Mouse (Mus musculus): ENCODE data around the gene Pold1.

Gene Pold1

GRCm38 (mm10) chr7:44548497-44549087 lies at the start of gene Pold1:
TSS of gene Pold1 (minus strand) at chr7:44548849.
- Histone ChIP-seq H3K36me3 (ENCODE audit: control insufficient read depth, insufficient read depth, low read length, poor library complexity, severe bottlenecking) (peaks cover 18% of the 10 kb centered on the region), H3K27me3 (ENCODE audit: control insufficient read depth, insufficient read depth, low read length, poor library complexity, severe bottlenecking) (no peaks in the 10 kb centered on the region)
- peak; percentile 100 for DNase-seq (ENCODE audit: low read depth, low spot score)

DNA sequence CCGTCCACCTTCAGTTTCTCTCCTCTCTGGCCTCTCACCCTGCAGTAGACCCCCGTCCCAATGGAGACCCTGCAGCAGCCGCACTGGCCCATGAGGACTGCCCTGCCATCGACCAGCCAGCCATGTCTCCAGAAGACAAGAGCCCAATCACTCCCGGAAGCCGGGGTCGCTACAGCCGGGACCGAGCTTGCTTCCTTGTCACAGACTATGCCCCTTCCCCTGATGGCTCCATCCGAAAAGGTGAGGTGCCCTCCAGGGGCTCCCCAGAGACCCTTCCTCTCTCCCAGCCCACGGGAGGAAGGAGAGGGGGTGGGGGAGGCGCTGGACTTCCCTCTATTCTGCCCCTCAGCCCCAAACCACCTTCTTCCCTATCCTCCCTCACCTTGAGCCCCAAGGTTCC lies 49.7 kb upstream of the Pold1 start:
- no peak for DNase-seq (ENCODE audit: low read depth, low spot score)
- Histone ChIP-seq H3K36me3 (ENCODE audit: control insufficient read depth, insufficient read depth, low read length, poor library complexity, severe bottlenecking) (no peaks in the 10 kb centered on the region; the same call in 1 of the 2 replicates), H3K27me3 (ENCODE audit: control insufficient read depth, insufficient read depth, low read length, poor library complexity, severe bottlenecking) (peaks cover 4% of the 10 kb centered on the region)

GRCm38 (mm10) chr7:44597666-44598065 lies 49.0 kb upstream of the Pold1 start:
- DNase-seq (ENCODE audit: low read depth, low spot score) = no peak
- Histone ChIP-seq H3K27me3 (ENCODE audit: control insufficient read depth, insufficient read depth, low read length, poor library complexity, severe bottlenecking) (peaks cover 2% of the 10 kb centered on the region), H3K36me3 (ENCODE audit: control insufficient read depth, insufficient read depth, low read length, poor library complexity, severe bottlenecking) (no peaks in the 10 kb centered on the region; the same call in 1 of the 2 replicates)

DNA sequence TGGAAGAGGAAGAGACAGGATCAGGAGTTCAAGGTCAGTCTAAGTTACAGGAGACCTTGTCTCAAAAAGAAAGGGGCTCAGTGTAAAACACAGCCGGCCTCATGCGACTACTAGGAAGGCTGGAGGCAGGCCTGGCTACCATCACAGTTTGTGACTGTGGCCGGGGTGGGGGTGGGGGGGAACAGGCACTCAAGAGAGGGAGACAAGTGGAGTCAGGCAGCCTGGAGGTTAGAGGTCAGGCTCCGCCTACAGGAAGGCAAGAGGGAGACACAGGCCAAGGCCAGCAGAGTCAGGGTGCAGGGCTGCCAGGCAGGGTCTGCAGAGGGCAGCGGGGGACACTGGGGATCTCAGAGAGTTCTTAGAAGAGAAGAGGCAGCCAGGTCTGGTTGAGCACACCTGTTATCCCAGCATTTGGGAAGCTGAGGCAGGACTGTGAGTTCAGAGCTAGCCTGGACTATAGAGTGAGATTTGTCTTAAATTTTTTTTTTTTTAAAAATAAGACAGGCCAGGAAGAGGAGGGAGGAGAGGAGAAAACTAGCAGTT lies 48.4 kb upstream of the Pold1 start:
- Histone ChIP-seq H3K27me3 (ENCODE audit: control insufficient read depth, insufficient read depth, low read length, poor library complexity, severe bottlenecking) (no peaks in the 10 kb centered on the region; the same call in 1 of the 2 replicates), H3K36me3 (ENCODE audit: control insufficient read depth, insufficient read depth, low read length, poor library complexity, severe bottlenecking) (no peaks in the 10 kb centered on the region; the same call in 1 of the 2 replicates)
- no peak for DNase-seq (ENCODE audit: low read depth, low spot score)

DNA sequence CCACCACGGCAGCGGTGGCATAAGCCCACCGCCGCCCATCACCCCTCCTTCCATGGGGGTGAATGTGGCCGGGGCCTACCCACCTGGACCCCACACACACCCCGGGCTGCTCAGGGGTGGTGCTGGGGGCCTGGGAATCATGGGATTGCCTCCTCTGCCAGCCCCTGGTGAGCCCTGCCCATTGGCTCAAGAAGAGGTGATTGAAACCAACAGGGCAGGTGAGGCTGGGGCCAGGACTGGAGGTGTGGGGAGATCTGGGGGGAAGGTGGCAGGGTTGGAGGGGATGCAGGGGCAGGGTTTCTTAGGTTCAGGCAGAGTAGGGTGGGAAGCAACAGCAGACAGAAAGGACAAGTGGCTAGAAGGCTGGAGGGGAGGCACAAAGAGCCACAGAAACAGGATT lies 47.4 kb upstream of the Pold1 start:
- no peak for DNase-seq (ENCODE audit: low read depth, low spot score)
- H3K27me3 ChIP-seq (ENCODE audit: control insufficient read depth, insufficient read depth, low read length, poor library complexity, severe bottlenecking) = peaks cover 2% of the 10 kb centered on the region; the same call in 1 of the 2 replicates
- H3K36me3 ChIP-seq (ENCODE audit: control insufficient read depth, insufficient read depth, low read length, poor library complexity, severe bottlenecking) = no peaks in the 10 kb centered on the region; the same call in 1 of the 2 replicates

DNA sequence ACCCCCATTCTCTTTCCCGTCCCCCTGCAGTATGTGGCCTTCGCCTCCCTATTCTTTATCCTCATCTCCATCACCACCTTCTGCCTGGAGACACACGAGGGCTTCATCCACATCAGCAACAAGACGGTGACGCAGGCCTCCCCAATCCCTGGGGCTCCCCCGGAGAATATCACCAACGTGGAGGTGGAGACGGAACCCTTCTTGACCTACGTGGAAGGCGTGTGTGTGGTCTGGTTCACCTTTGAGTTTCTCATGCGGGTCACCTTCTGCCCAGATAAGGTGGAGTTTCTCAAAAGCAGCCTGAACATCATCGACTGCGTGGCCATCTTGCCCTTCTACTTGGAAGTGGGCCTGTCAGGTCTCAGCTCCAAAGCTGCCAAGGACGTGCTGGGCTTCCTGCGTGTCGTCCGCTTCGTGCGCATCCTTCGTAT lies 46.5 kb upstream of the Pold1 start:
- peaks cover 2% of the 10 kb centered on the region; the same call in 1 of the 2 replicates for H3K27me3 ChIP-seq (ENCODE audit: control insufficient read depth, insufficient read depth, low read length, poor library complexity, severe bottlenecking)
- H3K36me3 ChIP-seq (ENCODE audit: control insufficient read depth, insufficient read depth, low read length, poor library complexity, severe bottlenecking) = no peaks in the 10 kb centered on the region; the same call in 1 of the 2 replicates
- DNase-seq (ENCODE audit: low read depth, low spot score) = no peak

GRCm38 (mm10) chr7:44594291-44594690 lies 45.6 kb upstream of the Pold1 start:
- DNase-seq (ENCODE audit: low read depth, low spot score) = no peak
- H3K36me3 ChIP-seq (ENCODE audit: control insufficient read depth, insufficient read depth, low read length, poor library complexity, severe bottlenecking) = no peaks in the 10 kb centered on the region; the same call in 1 of the 2 replicates
- peaks cover 2% of the 10 kb centered on the region; the same call in 1 of the 2 replicates for H3K27me3 ChIP-seq (ENCODE audit: control insufficient read depth, insufficient read depth, low read length, poor library complexity, severe bottlenecking)

DNA sequence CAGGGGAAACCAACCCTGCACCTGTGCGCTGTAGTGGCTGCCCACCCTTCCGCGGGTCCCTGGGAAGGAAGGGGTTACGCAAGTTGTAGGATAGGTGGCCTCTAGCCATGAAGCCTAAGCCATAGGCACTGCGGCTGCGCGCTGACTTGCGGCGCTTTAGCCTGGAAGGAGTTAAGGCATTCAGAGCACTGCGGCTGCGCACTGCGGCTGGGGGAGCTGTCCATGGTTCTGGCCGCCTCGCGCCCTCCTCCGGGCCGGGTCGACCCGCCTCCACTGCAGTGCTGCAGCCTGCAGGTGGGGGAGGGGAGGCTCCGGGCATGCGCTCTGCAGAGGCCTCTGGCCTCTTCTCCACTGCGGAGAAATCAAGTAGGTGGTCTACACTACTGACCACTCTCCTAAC lies 45.1 kb upstream of the Pold1 start:
- DNase-seq (ENCODE audit: low read depth, low spot score) = peak; percentile 84
- no peaks in the 10 kb centered on the region; the same call in 1 of the 2 replicates for H3K36me3 ChIP-seq (ENCODE audit: control insufficient read depth, insufficient read depth, low read length, poor library complexity, severe bottlenecking)
- H3K27me3 ChIP-seq (ENCODE audit: control insufficient read depth, insufficient read depth, low read length, poor library complexity, severe bottlenecking) = peaks cover 2% of the 10 kb centered on the region; the same call in 1 of the 2 replicates

- no peak for DNase-seq (ENCODE audit: low read depth, low spot score)
- Histone ChIP-seq H3K27me3 (ENCODE audit: control insufficient read depth, insufficient read depth, low read length, poor library complexity, severe bottlenecking) (peaks cover 2% of the 10 kb centered on the region; the same call in 1 of the 2 replicates), H3K36me3 (ENCODE audit: control insufficient read depth, insufficient read depth, low read length, poor library complexity, severe bottlenecking) (no peaks in the 10 kb centered on the region)
These were observed 44.4 kb upstream of the Pold1 start for GRCm38 (mm10) chr7:44593051-44593450.

DNA sequence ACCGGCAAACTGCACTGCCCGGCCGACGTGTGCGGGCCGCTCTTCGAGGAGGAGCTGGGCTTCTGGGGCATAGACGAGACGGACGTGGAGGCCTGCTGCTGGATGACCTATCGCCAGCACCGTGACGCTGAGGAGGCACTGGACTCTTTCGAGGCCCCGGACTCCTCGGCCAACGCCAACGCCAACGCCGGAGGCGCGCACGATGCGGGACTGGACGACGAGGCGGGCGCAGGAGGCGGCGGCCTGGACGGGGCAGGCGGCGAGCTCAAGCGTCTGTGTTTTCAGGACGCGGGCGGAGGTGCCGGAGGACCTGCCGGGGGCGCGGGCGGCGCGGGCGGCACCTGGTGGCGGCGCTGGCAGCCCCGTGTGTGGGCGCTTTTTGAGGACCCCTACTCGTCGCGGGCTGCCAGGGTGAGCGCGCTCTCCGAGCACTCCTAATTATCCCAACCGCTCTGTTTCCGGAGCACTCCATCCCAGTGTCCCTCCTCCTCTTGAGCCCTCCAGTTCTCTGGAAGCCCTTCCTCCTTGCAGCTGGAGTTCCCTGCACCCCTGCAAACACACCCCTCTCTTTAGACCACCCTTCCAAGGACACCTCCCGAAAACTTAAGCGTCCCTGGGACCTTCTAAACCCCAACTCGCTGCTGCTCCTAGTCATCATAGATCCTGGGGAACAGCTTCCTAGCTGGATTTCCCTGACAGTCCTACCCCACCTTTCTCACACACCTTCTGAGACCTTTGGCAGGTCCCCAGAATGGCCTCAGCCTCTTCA lies 42.9 kb upstream of the Pold1 start:
- DNase-seq (ENCODE audit: low read depth, low spot score) = peak; percentile 36
- no peaks in the 10 kb centered on the region for H3K36me3 ChIP-seq (ENCODE audit: control insufficient read depth, insufficient read depth, low read length, poor library complexity, severe bottlenecking)
- 0 out of 2 replicates have a peak, but pooled peaks cover 2% of the 10 kb centered on the region for H3K27me3 ChIP-seq (ENCODE audit: control insufficient read depth, insufficient read depth, low read length, poor library complexity, severe bottlenecking)

GRCm38 (mm10) chr7:44590402-44591347 lies 42.0 kb upstream of the Pold1 start, which contains the start of gene Kcnc3:
TSS of gene Kcnc3 (plus strand) at chr7:44590664.
- Histone ChIP-seq H3K36me3 (ENCODE audit: control insufficient read depth, insufficient read depth, low read length, poor library complexity, severe bottlenecking) (no peaks in the 10 kb centered on the region), H3K27me3 (ENCODE audit: control insufficient read depth, insufficient read depth, low read length, poor library complexity, severe bottlenecking) (0 out of 2 replicates have a peak, but pooled peaks cover 2% of the 10 kb centered on the region)
- peak; percentile 98 for DNase-seq (ENCODE audit: low read depth, low spot score)

DNA sequence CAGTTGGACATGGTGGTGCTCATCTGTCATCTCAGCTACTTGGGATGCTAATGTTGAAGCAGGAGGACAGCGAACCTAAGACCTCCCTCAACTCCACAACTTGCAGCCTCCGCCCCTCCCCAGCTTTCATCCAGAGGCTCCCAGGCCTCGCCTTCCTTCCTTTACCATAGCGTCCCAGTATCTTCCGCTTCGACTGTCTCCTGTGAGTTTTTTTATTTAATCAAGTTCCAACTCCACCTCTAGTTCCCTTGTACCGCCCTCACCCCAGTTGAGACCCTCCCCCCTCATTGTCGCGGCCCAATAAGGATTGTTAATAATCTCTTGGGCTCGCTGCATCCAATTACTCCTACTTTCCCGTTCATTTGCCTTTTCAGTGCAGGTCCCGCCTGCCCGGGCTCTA lies 41.3 kb upstream of the Pold1 start:
- DNase-seq (ENCODE audit: low read depth, low spot score) = peak; percentile 17
- Histone ChIP-seq H3K27me3 (ENCODE audit: control insufficient read depth, insufficient read depth, low read length, poor library complexity, severe bottlenecking) (0 out of 2 replicates have a peak, but pooled peaks cover 2% of the 10 kb centered on the region), H3K36me3 (ENCODE audit: control insufficient read depth, insufficient read depth, low read length, poor library complexity, severe bottlenecking) (no peaks in the 10 kb centered on the region)

GRCm38 (mm10) chr7:44589149-44589548 lies 40.5 kb upstream of the Pold1 start:
- Histone ChIP-seq H3K36me3 (ENCODE audit: control insufficient read depth, insufficient read depth, low read length, poor library complexity, severe bottlenecking) (0 out of 2 replicates have a peak, but pooled peaks cover 1% of the 10 kb centered on the region), H3K27me3 (ENCODE audit: control insufficient read depth, insufficient read depth, low read length, poor library complexity, severe bottlenecking) (0 out of 2 replicates have a peak, but pooled peaks cover 2% of the 10 kb centered on the region)
- DNase-seq (ENCODE audit: low read depth, low spot score) = peak; percentile 76

- Histone ChIP-seq H3K27me3 (ENCODE audit: control insufficient read depth, insufficient read depth, low read length, poor library complexity, severe bottlenecking) (0 out of 2 replicates have a peak, but pooled peaks cover 2% of the 10 kb centered on the region), H3K36me3 (ENCODE audit: control insufficient read depth, insufficient read depth, low read length, poor library complexity, severe bottlenecking) (0 out of 2 replicates have a peak, but pooled peaks cover 1% of the 10 kb centered on the region)
- no peak for DNase-seq (ENCODE audit: low read depth, low spot score)
These were observed 39.7 kb upstream of the Pold1 start for GRCm38 (mm10) chr7:44588338-44588737.

Measured in splenic B cell, adult 2 months (primary cell).